Mouse (Mus musculus): ENCODE data around the gene Arl16. TPM values are rescaled to one million over a fixed set of nuclear protein-coding genes. Genes with fewer than 3 reads are reported as not detected.
A peak's percentile ranks its signal among the peaks of the same experiment; 100 is the strongest.

Arl16 gene
- polyA plus RNA-seq, 1 experiment from 2014 or later: 40.3 TPM

GRCm38 (mm10) chr11:120444106-120444505 is 23.3 kb downstream of the Arl16 start:
- H3K9me3 ChIP-seq (ENCODE audit: control insufficient read depth, low read length): no peaks in the 10 kb centered on the region
- H3K27ac ChIP-seq (ENCODE audit: low read length): no peak overlapping the region
- no peak overlapping the region for H3K4me2 ChIP-seq (ENCODE audit: low read depth, low read length)
- H3K9ac ChIP-seq (ENCODE audit: low read length): no peak overlapping the region
- no peak for ATAC-seq (ENCODE audit: low read depth)
- no peaks in the 10 kb centered on the region for H3K36me3 ChIP-seq (ENCODE audit: control insufficient read depth, insufficient read depth, low read length)
- no peak overlapping the region for H3K4me3 ChIP-seq (ENCODE audit: low read length)
- no peaks in the 10 kb centered on the region for H3K4me1 ChIP-seq (replicated peaks; ENCODE audit: control insufficient read depth, insufficient read depth, low read length)
- no peaks in the 10 kb centered on the region; the same call in 1 of the 2 replicates for H3K27me3 ChIP-seq (ENCODE audit: control insufficient read depth, insufficient read depth, low read depth, low read length)
- WGBS: 70% methylated on average over 6 of the region's 6 CpGs

GRCm38 (mm10) chr11:120442765-120443280 is 24.6 kb downstream of the Arl16 start:
- no peaks in the 10 kb centered on the region for H3K9me3 ChIP-seq (ENCODE audit: control insufficient read depth, low read length)
- H3K4me3 ChIP-seq (ENCODE audit: low read length): no peak overlapping the region
- H3K27ac ChIP-seq (ENCODE audit: low read length): no peak overlapping the region
- H3K4me2 ChIP-seq (ENCODE audit: low read depth, low read length): no peak overlapping the region
- H3K9ac ChIP-seq (ENCODE audit: low read length): no peak overlapping the region
- no peaks in the 10 kb centered on the region; the same call in 1 of the 2 replicates for H3K27me3 ChIP-seq (ENCODE audit: control insufficient read depth, insufficient read depth, low read depth, low read length)
- WGBS: 83% methylated on average over 3 of the region's 3 CpGs
- no peak for ATAC-seq (ENCODE audit: low read depth)
- no peaks in the 10 kb centered on the region for H3K4me1 ChIP-seq (replicated peaks; ENCODE audit: control insufficient read depth, insufficient read depth, low read length)
- no peaks in the 10 kb centered on the region for H3K36me3 ChIP-seq (ENCODE audit: control insufficient read depth, insufficient read depth, low read length)

DNA sequence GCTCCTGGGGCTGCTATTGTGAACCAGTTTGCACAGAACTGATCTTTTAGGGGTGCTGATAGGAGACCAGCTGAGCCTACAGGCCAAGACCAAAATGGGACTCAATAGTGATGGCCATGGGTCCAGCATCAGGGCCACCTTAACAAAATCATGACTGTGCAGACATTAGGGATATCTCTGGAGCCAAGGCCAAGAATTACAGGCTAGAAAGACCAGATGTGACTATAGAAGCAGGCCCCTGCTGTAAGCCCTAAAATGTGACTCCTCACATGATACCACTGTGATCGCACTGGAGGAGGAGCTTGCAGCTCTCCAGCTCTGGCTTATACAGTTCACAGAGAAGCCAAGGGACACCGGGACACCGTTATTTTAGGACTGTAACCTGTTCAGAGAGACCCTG is 25.1 kb downstream of the Arl16 start, which contains the start of gene Tspan10:
Tspan10 (plus strand) TSS at position 301 of the 400 bp plus-strand sequence.
- no peak within 1 kb of the TSS for H3K4me3 ChIP-seq (ENCODE audit: low read length)
- no peaks in the 10 kb centered on the region for H3K36me3 ChIP-seq (ENCODE audit: control insufficient read depth, insufficient read depth, low read length)
- no peak within 1 kb of the TSS for H3K9ac ChIP-seq (ENCODE audit: low read length)
- H3K9me3 ChIP-seq (ENCODE audit: control insufficient read depth, low read length): no peaks in the 10 kb centered on the region
- H3K4me1 ChIP-seq (replicated peaks; ENCODE audit: control insufficient read depth, insufficient read depth, low read length): no peaks in the 10 kb centered on the region
- H3K27me3 ChIP-seq (ENCODE audit: control insufficient read depth, insufficient read depth, low read depth, low read length): no peaks in the 10 kb centered on the region; the same call in 1 of the 2 replicates
- no peak within 1 kb of the TSS for H3K27ac ChIP-seq (ENCODE audit: low read length)
- no peak within 1 kb of the TSS for H3K4me2 ChIP-seq (ENCODE audit: low read depth, low read length)
- WGBS: 82% methylated on average over 3 of the region's 3 CpGs
- ATAC-seq (ENCODE audit: low read depth): no peak

- no peak for ATAC-seq (ENCODE audit: low read depth)
- Histone ChIP-seq H3K4me2 (ENCODE audit: low read depth, low read length) (peak overlapping the region; percentile 66), H3K27me3 (ENCODE audit: control insufficient read depth, insufficient read depth, low read depth, low read length) (no peaks in the 10 kb centered on the region; the same call in 1 of the 2 replicates), H3K9ac (ENCODE audit: low read length) (peak overlapping the region; percentile 99), H3K27ac (ENCODE audit: low read length) (peak overlapping the region; percentile 80), H3K4me3 (ENCODE audit: low read length) (peak overlapping the region; percentile 96), H3K9me3 (ENCODE audit: control insufficient read depth, low read length) (no peaks in the 10 kb centered on the region), H3K4me1 (replicated peaks; ENCODE audit: control insufficient read depth, insufficient read depth, low read length) (peaks cover 9% of the 10 kb centered on the region), H3K36me3 (ENCODE audit: control insufficient read depth, insufficient read depth, low read length) (peaks cover 4% of the 10 kb centered on the region)
- 24% methylated on average over 12 of the region's 12 CpGs for WGBS
These were observed 29.5 kb downstream of the Arl16 start for GRCm38 (mm10) chr11:120437857-120438385.

GRCm38 (mm10) chr11:120437152-120437856 is 30.1 kb downstream of the Arl16 start, which contains the start of gene Nploc4:
Nploc4 (minus strand) TSS chr11:120437708.
- under 1% methylated on average over 71 of the region's 77 CpGs for WGBS
- H3K9ac ChIP-seq (ENCODE audit: low read length): peak within 1 kb of the TSS; percentile 99
- peak within 1 kb of the TSS; percentile 80 for H3K27ac ChIP-seq (ENCODE audit: low read length)
- peak within 1 kb of the TSS; percentile 96 for H3K4me3 ChIP-seq (ENCODE audit: low read length)
- peak within 1 kb of the TSS; percentile 89 for H3K4me2 ChIP-seq (ENCODE audit: low read depth, low read length)
- peak; percentile 94 for ATAC-seq (ENCODE audit: low read depth)
- peaks cover 9% of the 10 kb centered on the region for H3K4me1 ChIP-seq (replicated peaks; ENCODE audit: control insufficient read depth, insufficient read depth, low read length)
- H3K27me3 ChIP-seq (ENCODE audit: control insufficient read depth, insufficient read depth, low read depth, low read length): no peaks in the 10 kb centered on the region; the same call in 1 of the 2 replicates
- H3K36me3 ChIP-seq (ENCODE audit: control insufficient read depth, insufficient read depth, low read length): peaks cover 10% of the 10 kb centered on the region
- no peaks in the 10 kb centered on the region for H3K9me3 ChIP-seq (ENCODE audit: control insufficient read depth, low read length)

DNA sequence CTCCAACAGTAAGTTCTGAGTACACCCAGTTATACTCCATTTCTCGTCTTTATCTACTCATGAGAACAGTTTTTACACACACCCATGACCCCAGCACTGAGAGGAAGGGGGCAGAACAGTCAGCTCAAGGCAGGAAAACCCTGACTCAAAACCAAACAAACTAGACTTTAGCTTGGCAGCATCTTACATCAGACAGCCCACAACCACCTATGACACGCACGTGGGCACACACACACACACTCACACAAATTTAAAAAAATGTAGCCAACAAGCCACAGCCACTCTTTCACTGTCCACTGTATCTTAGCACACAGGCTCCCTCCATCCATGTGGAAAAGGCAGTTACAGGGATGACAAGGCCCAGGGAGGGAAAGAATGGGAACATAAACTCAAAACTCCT is 40.7 kb downstream of the Arl16 start:
- H3K27me3 ChIP-seq (ENCODE audit: control insufficient read depth, insufficient read depth, low read depth, low read length): no peaks in the 10 kb centered on the region
- H3K36me3 ChIP-seq (ENCODE audit: control insufficient read depth, insufficient read depth, low read length): peaks cover 45% of the 10 kb centered on the region
- no peak overlapping the region for H3K4me3 ChIP-seq (ENCODE audit: low read length)
- WGBS: 90% methylated on average over 3 of the region's 3 CpGs
- no peak overlapping the region for H3K4me2 ChIP-seq (ENCODE audit: low read depth, low read length)
- no peak overlapping the region for H3K27ac ChIP-seq (ENCODE audit: low read length)
- H3K9ac ChIP-seq (ENCODE audit: low read length): no peak overlapping the region
- no peak for ATAC-seq (ENCODE audit: low read depth)
- no peaks in the 10 kb centered on the region for H3K4me1 ChIP-seq (replicated peaks; ENCODE audit: control insufficient read depth, insufficient read depth, low read length)
- no peaks in the 10 kb centered on the region for H3K9me3 ChIP-seq (ENCODE audit: control insufficient read depth, low read length)

- Histone ChIP-seq H3K4me2 (ENCODE audit: low read depth, low read length) (no peak overlapping the region), H3K27ac (ENCODE audit: low read length) (no peak overlapping the region), H3K4me3 (ENCODE audit: low read length) (no peak overlapping the region), H3K4me1 (replicated peaks; ENCODE audit: control insufficient read depth, insufficient read depth, low read length) (no peaks in the 10 kb centered on the region), H3K27me3 (ENCODE audit: control insufficient read depth, insufficient read depth, low read depth, low read length) (no peaks in the 10 kb centered on the region), H3K9ac (ENCODE audit: low read length) (no peak overlapping the region), H3K9me3 (ENCODE audit: control insufficient read depth, low read length) (no peaks in the 10 kb centered on the region), H3K36me3 (ENCODE audit: control insufficient read depth, insufficient read depth, low read length) (peaks cover 53% of the 10 kb centered on the region)
- 68% methylated on average over 9 of the region's 9 CpGs for WGBS
- no peak for ATAC-seq (ENCODE audit: low read depth)
These were observed 43.7 kb downstream of the Arl16 start for GRCm38 (mm10) chr11:120423569-120424295.

- no peaks in the 10 kb centered on the region for H3K9me3 ChIP-seq (ENCODE audit: control insufficient read depth, low read length)
- no peak overlapping the region for H3K4me2 ChIP-seq (ENCODE audit: low read depth, low read length)
- no peak overlapping the region for H3K27ac ChIP-seq (ENCODE audit: low read length)
- peaks cover 50% of the 10 kb centered on the region for H3K36me3 ChIP-seq (ENCODE audit: control insufficient read depth, insufficient read depth, low read length)
- ATAC-seq (ENCODE audit: low read depth): no peak
- H3K27me3 ChIP-seq (ENCODE audit: control insufficient read depth, insufficient read depth, low read depth, low read length): no peaks in the 10 kb centered on the region
- 72% methylated on average over 13 of the region's 13 CpGs for WGBS
- H3K4me3 ChIP-seq (ENCODE audit: low read length): no peak overlapping the region
- H3K4me1 ChIP-seq (replicated peaks; ENCODE audit: control insufficient read depth, insufficient read depth, low read length): no peaks in the 10 kb centered on the region
- no peak overlapping the region for H3K9ac ChIP-seq (ENCODE audit: low read length)
These were observed 44.5 kb downstream of the Arl16 start for GRCm38 (mm10) chr11:120422651-120423568.
